Mouse (Mus musculus): ENCODE measurements around the gene Arl15. TPM values are rescaled to one million over a fixed set of nuclear protein-coding genes. Genes with fewer than 3 reads are reported as not detected.
"Not testable (repeated sequence)": the region's sequence is repeated elsewhere in the genome, so short reads cannot be mapped to it uniquely, and the experiment has no call there.

Gene Arl15
- polyA plus RNA-seq, 1 experiment from 2014 or later = 7.9 TPM

GRCm38 (mm10) chr13:113769829-113770228 lies 24.5 kb upstream of the Arl15 start:
- no peak overlapping the region for H3K4me2 ChIP-seq (ENCODE audit: low read depth, low read length)
- no peak overlapping the region for H3K4me3 ChIP-seq (replicated peaks; ENCODE audit: low read length)
- no peak overlapping the region for H3K9ac ChIP-seq (ENCODE audit: low read length)
- no peak for ATAC-seq (ENCODE audit: insufficient read depth, low FRiP score)
- no peaks in the 10 kb centered on the region for H3K9me3 ChIP-seq (replicated peaks; ENCODE audit: control insufficient read depth, low read length)
- no peaks in the 10 kb centered on the region for H3K27me3 ChIP-seq (ENCODE audit: control insufficient read depth, insufficient read depth, low read length)
- H3K27ac ChIP-seq (ENCODE audit: low read length) = no peak overlapping the region
- no peaks in the 10 kb centered on the region for H3K36me3 ChIP-seq (ENCODE audit: control insufficient read depth, insufficient read depth, low read length)
- no peaks in the 10 kb centered on the region for H3K4me1 ChIP-seq (ENCODE audit: control insufficient read depth, insufficient read depth, low read length)
- 81% methylated on average over 3 of the region's 3 CpGs for WGBS

GRCm38 (mm10) chr13:113770340-113770739 lies 24.0 kb upstream of the Arl15 start:
- H3K9me3 ChIP-seq (replicated peaks; ENCODE audit: control insufficient read depth, low read length) = no peaks in the 10 kb centered on the region
- H3K4me1 ChIP-seq (ENCODE audit: control insufficient read depth, insufficient read depth, low read length) = no peaks in the 10 kb centered on the region
- H3K36me3 ChIP-seq (ENCODE audit: control insufficient read depth, insufficient read depth, low read length) = no peaks in the 10 kb centered on the region
- H3K4me3 ChIP-seq (replicated peaks; ENCODE audit: low read length) = no peak overlapping the region
- H3K9ac ChIP-seq (ENCODE audit: low read length) = no peak overlapping the region
- WGBS = 86% methylated on average over 5 of the region's 5 CpGs
- H3K4me2 ChIP-seq (ENCODE audit: low read depth, low read length) = no peak overlapping the region
- ATAC-seq (ENCODE audit: insufficient read depth, low FRiP score) = no peak
- no peaks in the 10 kb centered on the region for H3K27me3 ChIP-seq (ENCODE audit: control insufficient read depth, insufficient read depth, low read length)
- H3K27ac ChIP-seq (ENCODE audit: low read length) = no peak overlapping the region

GRCm38 (mm10) chr13:113771340-113771739 lies 23.0 kb upstream of the Arl15 start:
- no peak overlapping the region for H3K9ac ChIP-seq (ENCODE audit: low read length)
- WGBS = 35% methylated on average over 1 of the region's 1 CpGs
- H3K27ac ChIP-seq (ENCODE audit: low read length) = no peak overlapping the region
- H3K9me3 ChIP-seq (replicated peaks; ENCODE audit: control insufficient read depth, low read length) = no peaks in the 10 kb centered on the region
- H3K27me3 ChIP-seq (ENCODE audit: control insufficient read depth, insufficient read depth, low read length) = no peaks in the 10 kb centered on the region
- no peak overlapping the region for H3K4me3 ChIP-seq (replicated peaks; ENCODE audit: low read length)
- no peaks in the 10 kb centered on the region for H3K36me3 ChIP-seq (ENCODE audit: control insufficient read depth, insufficient read depth, low read length)
- H3K4me2 ChIP-seq (ENCODE audit: low read depth, low read length) = no peak overlapping the region
- H3K4me1 ChIP-seq (ENCODE audit: control insufficient read depth, insufficient read depth, low read length) = no peaks in the 10 kb centered on the region
- no peak for ATAC-seq (ENCODE audit: insufficient read depth, low FRiP score)

GRCm38 (mm10) chr13:113774799-113775198 lies 19.5 kb upstream of the Arl15 start:
- no peaks in the 10 kb centered on the region for H3K4me1 ChIP-seq (ENCODE audit: control insufficient read depth, insufficient read depth, low read length)
- H3K9ac ChIP-seq (ENCODE audit: low read length) = no peak overlapping the region
- H3K27ac ChIP-seq (ENCODE audit: low read length) = no peak overlapping the region
- no peak for ATAC-seq (ENCODE audit: insufficient read depth, low FRiP score)
- H3K4me2 ChIP-seq (ENCODE audit: low read depth, low read length) = no peak overlapping the region
- 91% methylated on average over 8 of the region's 8 CpGs for WGBS
- no peaks in the 10 kb centered on the region for H3K9me3 ChIP-seq (replicated peaks; ENCODE audit: control insufficient read depth, low read length)
- no peaks in the 10 kb centered on the region for H3K36me3 ChIP-seq (ENCODE audit: control insufficient read depth, insufficient read depth, low read length)
- H3K27me3 ChIP-seq (ENCODE audit: control insufficient read depth, insufficient read depth, low read length) = no peaks in the 10 kb centered on the region
- H3K4me3 ChIP-seq (replicated peaks; ENCODE audit: low read length) = no peak overlapping the region

- Histone ChIP-seq H3K27me3 (ENCODE audit: control insufficient read depth, insufficient read depth, low read length) (no peaks in the 10 kb centered on the region), H3K4me2 (ENCODE audit: low read depth, low read length) (no peak overlapping the region), H3K36me3 (ENCODE audit: control insufficient read depth, insufficient read depth, low read length) (no peaks in the 10 kb centered on the region), H3K4me1 (ENCODE audit: control insufficient read depth, insufficient read depth, low read length) (no peaks in the 10 kb centered on the region), H3K9me3 (replicated peaks; ENCODE audit: control insufficient read depth, low read length) (no peaks in the 10 kb centered on the region), H3K4me3 (replicated peaks; ENCODE audit: low read length) (no peak overlapping the region), H3K27ac (ENCODE audit: low read length) (no peak overlapping the region), H3K9ac (ENCODE audit: low read length) (no peak overlapping the region)
- no peak for ATAC-seq (ENCODE audit: insufficient read depth, low FRiP score)
- WGBS = 78% methylated on average over 10 of the region's 10 CpGs
Measured at GRCm38 (mm10) chr13:113775244-113776140, 18.8 kb upstream of the Arl15 start.

GRCm38 (mm10) chr13:113785803-113786202 lies 8.5 kb upstream of the Arl15 start:
- 82% methylated on average over 5 of the region's 5 CpGs for WGBS
- Histone ChIP-seq H3K9ac (ENCODE audit: low read length) (no peak overlapping the region), H3K4me1 (ENCODE audit: control insufficient read depth, insufficient read depth, low read length) (no peaks in the 10 kb centered on the region), H3K27ac (ENCODE audit: low read length) (no peak overlapping the region), H3K4me3 (replicated peaks; ENCODE audit: low read length) (no peak overlapping the region), H3K9me3 (replicated peaks; ENCODE audit: control insufficient read depth, low read length) (no peaks in the 10 kb centered on the region), H3K4me2 (ENCODE audit: low read depth, low read length) (no peak overlapping the region), H3K27me3 (ENCODE audit: control insufficient read depth, insufficient read depth, low read length) (no peaks in the 10 kb centered on the region), H3K36me3 (ENCODE audit: control insufficient read depth, insufficient read depth, low read length) (no peaks in the 10 kb centered on the region)
- ATAC-seq (ENCODE audit: insufficient read depth, low FRiP score) = no peak

- Histone ChIP-seq H3K4me2 (ENCODE audit: low read depth, low read length) (no peak overlapping the region), H3K9ac (ENCODE audit: low read length) (no peak overlapping the region), H3K4me1 (ENCODE audit: control insufficient read depth, insufficient read depth, low read length) (no peaks in the 10 kb centered on the region), H3K4me3 (replicated peaks; ENCODE audit: low read length) (no peak overlapping the region), H3K27me3 (ENCODE audit: control insufficient read depth, insufficient read depth, low read length) (no peaks in the 10 kb centered on the region), H3K36me3 (ENCODE audit: control insufficient read depth, insufficient read depth, low read length) (no peaks in the 10 kb centered on the region), H3K27ac (ENCODE audit: low read length) (no peak overlapping the region), H3K9me3 (replicated peaks; ENCODE audit: control insufficient read depth, low read length) (no peaks in the 10 kb centered on the region)
- 57% methylated on average over 8 of the region's 8 CpGs for WGBS
- ATAC-seq (ENCODE audit: insufficient read depth, low FRiP score) = no peak
Measured at GRCm38 (mm10) chr13:113787136-113787535, 7.2 kb upstream of the Arl15 start.

GRCm38 (mm10) chr13:113790016-113790415 lies 4.3 kb upstream of the Arl15 start:
- ATAC-seq (ENCODE audit: insufficient read depth, low FRiP score); H3K27me3 ChIP-seq (ENCODE audit: control insufficient read depth, insufficient read depth, low read length); H3K4me2 ChIP-seq (ENCODE audit: low read depth, low read length); H3K4me3 ChIP-seq (replicated peaks; ENCODE audit: low read length); H3K9ac ChIP-seq (ENCODE audit: low read length); H3K36me3 ChIP-seq (ENCODE audit: control insufficient read depth, insufficient read depth, low read length); H3K27ac ChIP-seq (ENCODE audit: low read length); H3K9me3 ChIP-seq (replicated peaks; ENCODE audit: control insufficient read depth, low read length); H3K4me1 ChIP-seq (ENCODE audit: control insufficient read depth, insufficient read depth, low read length): not testable (repeated sequence)
- 100% methylated on average over 1 of the region's 3 CpGs for WGBS

- ATAC-seq (ENCODE audit: insufficient read depth, low FRiP score) = no peak
- peak overlapping the region; percentile 68 for H3K27ac ChIP-seq (ENCODE audit: low read length)
- peaks cover 9% of the 10 kb centered on the region; the same call in 1 of the 2 replicates for H3K4me1 ChIP-seq (ENCODE audit: control insufficient read depth, insufficient read depth, low read length)
- H3K9me3 ChIP-seq (replicated peaks; ENCODE audit: control insufficient read depth, low read length) = no peaks in the 10 kb centered on the region
- peak overlapping the region; percentile 86 for H3K4me2 ChIP-seq (ENCODE audit: low read depth, low read length)
- H3K9ac ChIP-seq (ENCODE audit: low read length) = peak overlapping the region; percentile 81
- no peaks in the 10 kb centered on the region for H3K27me3 ChIP-seq (ENCODE audit: control insufficient read depth, insufficient read depth, low read length)
- peak overlapping the region; percentile 90 for H3K4me3 ChIP-seq (replicated peaks; ENCODE audit: low read length)
- H3K36me3 ChIP-seq (ENCODE audit: control insufficient read depth, insufficient read depth, low read length) = no peaks in the 10 kb centered on the region
- 71% methylated on average over 9 of the region's 9 CpGs for WGBS
Measured at GRCm38 (mm10) chr13:113793637-113794036, 668 bp upstream of the Arl15 start.

All from stomach, embryonic 16.5 days (tissue).